14 mouse cellular contexts compared by ENCODE assay signal in genomic region chr11:79005578-79006394, GRCm38 (mm10). TPM values are rescaled to one million over a fixed set of nuclear protein-coding genes. Genes with fewer than 3 reads are reported as not detected.
DNase-seq lines count a peak whose midpoint lies in the region; ATAC-seq and TF ChIP-seq lines count a peak whose summit lies in the region.
"Had no signal": no experiment of that assay in that cellular context is flagged by ENCODE, and none has a peak within 500 bp of the region (broad histone marks: within the 10 kb centered on the region; RNA-seq: fewer than 3 reads in every experiment).

No protein-coding gene starts in this region.

- no peak for ATAC-seq in forebrain, embryonic 11.5 days (replicated peaks; ENCODE audit: low FRiP score)
- ATAC-seq in forebrain, embryonic 16.5 days: no peak
- peak; percentile 74 for ATAC-seq in liver, embryonic 13.5 days (ENCODE audit: low read depth)
- no peak for ATAC-seq in stomach, embryonic 16.5 days (ENCODE audit: insufficient read depth, low FRiP score)

- H3K4me1 ChIP-seq in forebrain, embryonic 11.5 days (replicated peaks; ENCODE audit: control insufficient read depth, insufficient read depth, low read length): no peaks in the 10 kb centered on the region
- no peaks in the 10 kb centered on the region for H3K4me1 ChIP-seq in forebrain, embryonic 16.5 days (replicated peaks; ENCODE audit: control insufficient read depth, insufficient read depth, low read length)
- H3K4me1 ChIP-seq in MEL (ENCODE audit: control insufficient read depth in 1 of 2, insufficient read depth in 2 of 2, low read length in 2 of 2): peaks cover 55 to 58% of the 10 kb centered on the region in 2 experiments
- H3K4me1 ChIP-seq in liver, embryonic 13.5 days (replicated peaks): peaks cover 60% of the 10 kb centered on the region
- H3K4me1 ChIP-seq in stomach, embryonic 16.5 days (ENCODE audit: control insufficient read depth, insufficient read depth, low read length): peaks cover 11% of the 10 kb centered on the region
- peaks cover 13% of the 10 kb centered on the region for H3K4me1 ChIP-seq in limb, embryonic 10.5 days

- no peaks in the 10 kb centered on the region for H3K79me2 ChIP-seq in MEL (ENCODE audit: control insufficient read depth, insufficient read depth, low read length, poor library complexity)

- no peak; the same call in 1 of the 2 replicates for TF ChIP-seq RAD21 in MEL (IDR thresholded peaks at IDR 0.05; ENCODE audit: low read depth, low read length)

- no peak overlapping the region for H3K27ac ChIP-seq in forebrain, embryonic 11.5 days (ENCODE audit: low read depth, low read length)
- no peak overlapping the region for H3K27ac ChIP-seq in forebrain, embryonic 16.5 days (ENCODE audit: low read length)
- H3K27ac ChIP-seq in MEL (ENCODE audit: control insufficient read depth, low read depth, low read length): peak overlapping the region; percentile 87
- H3K27ac ChIP-seq in liver, embryonic 13.5 days: peak overlapping the region; percentile 21; the same call in 1 of the 2 replicates
- peak overlapping the region; percentile 8; the same call in 1 of the 2 replicates for H3K27ac ChIP-seq in stomach, embryonic 16.5 days (ENCODE audit: low read length)
- no peak overlapping the region for H3K27ac ChIP-seq in limb, embryonic 10.5 days
- H3K27ac ChIP-seq: heart, embryonic 13.5 days; kidney, postnatal 0 days had no signal

- H3K4me3 ChIP-seq in forebrain, embryonic 11.5 days (ENCODE audit: low read depth, low read length): no peak overlapping the region
- no peak overlapping the region for H3K4me3 ChIP-seq in forebrain, embryonic 16.5 days (replicated peaks; ENCODE audit: low read length)
- peak overlapping the region; percentile 17 to 35 for H3K4me3 ChIP-seq in MEL (ENCODE audit: control insufficient read depth in 1 of 2, insufficient read depth in 1 of 2, low read depth in 2 of 2, low read length in 2 of 2)
- no peak overlapping the region for H3K4me3 ChIP-seq in liver, embryonic 13.5 days (replicated peaks)
- no peak overlapping the region for H3K4me3 ChIP-seq in stomach, embryonic 16.5 days (replicated peaks; ENCODE audit: low read length)
- no peak overlapping the region for H3K4me3 ChIP-seq in limb, embryonic 10.5 days
- H3K4me3 ChIP-seq: heart, embryonic 13.5 days; megakaryocyte, embryonic 14.5 days; myocyte had no signal

- no peaks in the 10 kb centered on the region for H3K36me3 ChIP-seq in forebrain, embryonic 11.5 days (ENCODE audit: control insufficient read depth, insufficient read depth, low read length)
- H3K36me3 ChIP-seq in forebrain, embryonic 16.5 days (ENCODE audit: control insufficient read depth, insufficient read depth): no peaks in the 10 kb centered on the region
- peaks cover 0 to 57% of the 10 kb centered on the region in 2 experiments; a peak in 2 of 4 replicates for H3K36me3 ChIP-seq in MEL (ENCODE audit: control insufficient read depth in 1 of 2, insufficient read depth in 2 of 2, low read length in 2 of 2)
- no peaks in the 10 kb centered on the region for H3K36me3 ChIP-seq in liver, embryonic 13.5 days
- H3K36me3 ChIP-seq in stomach, embryonic 16.5 days (ENCODE audit: control insufficient read depth, insufficient read depth, low read length): no peaks in the 10 kb centered on the region
- H3K36me3 ChIP-seq in limb, embryonic 10.5 days: no peaks in the 10 kb centered on the region
- H3K36me3 ChIP-seq: heart, embryonic 13.5 days had no signal

- intact Hi-C loops in left cerebral cortex, postnatal 4 days (cut with DNase I): no loop called here

- peak; percentile 96 to 99 for TF ChIP-seq EP300 in MEL (IDR thresholded peaks at IDR 0.05; ENCODE audit: low read depth in 1 of 2, low read length in 2 of 2)

- WGBS in forebrain, embryonic 11.5 days: 90% methylated on average over 14 of the region's 14 CpGs
- 87% methylated on average over 14 of the region's 14 CpGs for WGBS in forebrain, embryonic 16.5 days
- WGBS in liver, embryonic 13.5 days (ENCODE audit: insufficient replicate concordance): 44% methylated on average over 14 of the region's 14 CpGs
- WGBS in stomach, embryonic 16.5 days: 75% methylated on average over 14 of the region's 14 CpGs
- WGBS in limb, embryonic 10.5 days: 89% methylated on average over 14 of the region's 14 CpGs

- peak; percentile 39 to 90; a peak in 2 of 4 replicates for TF ChIP-seq POLR2A in MEL (IDR thresholded peaks at IDR 0.05; ENCODE audit: control insufficient read depth in 1 of 2, insufficient read depth in 1 of 2, low read depth in 1 of 2, low read length in 2 of 2, poor library complexity in 1 of 2)

- H3K27me3 ChIP-seq in forebrain, embryonic 11.5 days (ENCODE audit: control insufficient read depth, insufficient read depth, low read length): no peaks in the 10 kb centered on the region
- no peaks in the 10 kb centered on the region for H3K27me3 ChIP-seq in forebrain, embryonic 16.5 days (replicated peaks; ENCODE audit: control insufficient read depth, insufficient read depth, low read length)
- H3K27me3 ChIP-seq in MEL (ENCODE audit: control insufficient read depth in 1 of 2, insufficient read depth in 2 of 2, low read length in 2 of 2): no peaks in the 10 kb centered on the region
- no peaks in the 10 kb centered on the region for H3K27me3 ChIP-seq in liver, embryonic 13.5 days
- no peaks in the 10 kb centered on the region for H3K27me3 ChIP-seq in stomach, embryonic 16.5 days (ENCODE audit: control insufficient read depth, insufficient read depth, low read length)
- no peaks in the 10 kb centered on the region for H3K27me3 ChIP-seq in limb, embryonic 10.5 days (ENCODE audit: low read depth, poor library complexity, severe bottlenecking)
- H3K27me3 ChIP-seq: heart, embryonic 13.5 days; megakaryocyte, embryonic 14.5 days had no signal

- TF ChIP-seq CTCF in MEL (IDR thresholded peaks at IDR 0.05 in 2 of 3, conservative IDR thresholded peaks at IDR 0.05 in 1 of 3; ENCODE audit: control insufficient read depth in 1 of 3, insufficient read depth in 1 of 3, low read depth in 2 of 3, low read length in 3 of 3, poor library complexity in 1 of 3, severe bottlenecking in 1 of 3): peak in 2 of 3 experiments; percentile 8 to 23; a peak in 3 of 6 replicates

- DNase-seq in forebrain, embryonic 11.5 days (ENCODE audit: low spot score): peak; percentile 30
- DNase-seq in MEL (ENCODE audit: low read depth, low spot score): peak; percentile 99
- DNase-seq in liver, embryonic 13.5 days: peak; percentile 31
- DNase-seq in left cerebral cortex, postnatal 4 days: no peak
- DNase-seq in frontal cortex, postnatal 10 days (ENCODE audit: low spot score in 2 of 2): no peak
- no peak for DNase-seq in limb, embryonic 10.5 days (ENCODE audit: low spot score)
- DNase-seq: adrenal gland, adult 2 months; embryo, embryonic 11 days had no signal

- H3K4me2 ChIP-seq in forebrain, embryonic 11.5 days (ENCODE audit: low read depth, low read length, severe bottlenecking): no peak overlapping the region
- no peak overlapping the region for H3K4me2 ChIP-seq in forebrain, embryonic 16.5 days (ENCODE audit: low read length)
- H3K4me2 ChIP-seq in liver, embryonic 13.5 days: no peak overlapping the region
- no peak overlapping the region for H3K4me2 ChIP-seq in stomach, embryonic 16.5 days (ENCODE audit: low read depth, low read length)
- H3K4me2 ChIP-seq: heart, embryonic 13.5 days had no signal

- no peak overlapping the region for H3K9ac ChIP-seq in forebrain, embryonic 11.5 days (ENCODE audit: low read length)
- H3K9ac ChIP-seq in forebrain, embryonic 16.5 days (replicated peaks; ENCODE audit: low read depth, low read length): no peak overlapping the region
- peak overlapping the region; percentile 45 for H3K9ac ChIP-seq in MEL (ENCODE audit: control insufficient read depth, low read depth, low read length, poor library complexity, severe bottlenecking)
- H3K9ac ChIP-seq in liver, embryonic 13.5 days: no peak overlapping the region
- no peak overlapping the region for H3K9ac ChIP-seq in stomach, embryonic 16.5 days (ENCODE audit: low read length)
- H3K9ac ChIP-seq: heart, embryonic 13.5 days had no signal

- no peaks in the 10 kb centered on the region for H3K9me3 ChIP-seq in forebrain, embryonic 11.5 days (ENCODE audit: control insufficient read depth, low read length)
- no peaks in the 10 kb centered on the region for H3K9me3 ChIP-seq in forebrain, embryonic 16.5 days (ENCODE audit: control insufficient read depth, low read length)
- no peaks in the 10 kb centered on the region for H3K9me3 ChIP-seq in MEL (replicated peaks; ENCODE audit: insufficient read depth, low read length)
- no peaks in the 10 kb centered on the region for H3K9me3 ChIP-seq in liver, embryonic 13.5 days (replicated peaks)
- no peaks in the 10 kb centered on the region for H3K9me3 ChIP-seq in stomach, embryonic 16.5 days (replicated peaks; ENCODE audit: control insufficient read depth, low read length)
- H3K9me3 ChIP-seq in limb, embryonic 10.5 days (replicated peaks): no peaks in the 10 kb centered on the region
- H3K9me3 ChIP-seq: heart, embryonic 13.5 days; megakaryocyte, embryonic 14.5 days had no signal

TF ChIP-seq in MEL, 35 proteins besides CTCF, POLR2A, EP300 and RAD21 (continues in another document):
- TF ChIP-seq E2F4 (IDR thresholded peaks at IDR 0.05; ENCODE audit: borderline replicate concordance, low read depth, low read length) (no peak), MEF2A (IDR thresholded peaks at IDR 0.05; ENCODE audit: extremely low read depth, insufficient replicate concordance, low read depth, low read length, poor library complexity, severe bottlenecking) (peak; percentile 65; the same call in 1 of the 2 replicates), CHD1 (IDR thresholded peaks at IDR 0.05; ENCODE audit: low read depth, low read length) (0 out of 2 replicates have a peak, but pooled peaks have one; percentile 38), MAFK (IDR thresholded peaks at IDR 0.05; ENCODE audit: borderline replicate concordance, low read depth, low read length) (peak; percentile 32; the same call in 1 of the 2 replicates), SMC3 (IDR thresholded peaks at IDR 0.05; ENCODE audit: low read depth, low read length) (peak; percentile 31), TBP (IDR thresholded peaks at IDR 0.05; ENCODE audit: low read depth, low read length) (peak; percentile 93), GABPA (IDR thresholded peaks at IDR 0.05; ENCODE audit: low read depth, low read length) (no peak)

RNA-seq across cellular contexts. Expression of gene Lgals9, which starts 21.0 kb away (rescaled TPM):
- polyA plus RNA-seq in forebrain, embryonic 11.5 days (2014; fragmentation: Nextera tagmentation; extraction: Ambion mirVana): 3.7 and 4.0 TPM in 2 replicates
- 6.8 and 8.3 TPM in 2 replicates for polyA plus RNA-seq in forebrain, embryonic 16.5 days (2015; fragmentation: Nextera tagmentation; extraction: Ambion mirVana)
- 160 and 184 TPM in 2 replicates for total RNA-seq in MEL (2012; rRNA removed)
- polyA plus RNA-seq in MEL (2012; ENCODE audit: insufficient read depth in 1 of 2, insufficient read length in 2 of 2, low read depth in 1 of 2, low replicate concordance in 2 of 2, missing spikeins in 1 of 2): 100 to 1,000 TPM; 228 to 287 TPM
- polyA plus RNA-seq in liver, embryonic 13.5 days (2015; fragmentation: Nextera tagmentation; extraction: Ambion mirVana): 64.8 and 69.1 TPM in 2 replicates
- 84.2 and 104 TPM in 2 replicates for polyA plus RNA-seq in stomach, embryonic 16.5 days (2015; fragmentation: Nextera tagmentation; extraction: Ambion mirVana)
- total RNA-seq in left cerebral cortex, postnatal 4 days (2021): 1 to 10 TPM; 4.1 to 5.2 TPM
- polyA plus RNA-seq in limb, embryonic 10.5 days (2016; fragmentation: Nextera tagmentation; extraction: Ambion mirVana): 1.0 and 1.8 TPM in 2 replicates

Comparison
In these comparisons a context has a peak if more than half of its experiments do, and no peak if none do; other contexts are left out.
1. DNase-seq: peak in forebrain, embryonic 11.5 days (single experiment), MEL (single experiment) and liver, embryonic 13.5 days (single experiment); none in left cerebral cortex, postnatal 4 days (single experiment), frontal cortex, postnatal 10 days (0 of 2) and limb, embryonic 10.5 days (single experiment).
2. H3K27ac ChIP-seq: peak in MEL (single experiment), liver, embryonic 13.5 days (single experiment) and stomach, embryonic 16.5 days (single experiment); none in forebrain, embryonic 11.5 days (single experiment), forebrain, embryonic 16.5 days (single experiment) and limb, embryonic 10.5 days (single experiment).
3. H3K4me3 ChIP-seq: peak in MEL (2 of 2); none in forebrain, embryonic 11.5 days (single experiment), forebrain, embryonic 16.5 days (single experiment), liver, embryonic 13.5 days (single experiment), stomach, embryonic 16.5 days (single experiment) and limb, embryonic 10.5 days (single experiment).